17 mouse cellular contexts compared by ENCODE assay signal in genomic region chr9:108217936-108218543, GRCm38 (mm10). TPM values are rescaled to one million over a fixed set of nuclear protein-coding genes. Genes with fewer than 3 reads are reported as not detected.
DNase-seq lines count a peak whose midpoint lies in the region; ATAC-seq and TF ChIP-seq lines count a peak whose summit lies in the region.
"Had no signal": no experiment of that assay in that cellular context is flagged by ENCODE, and none has a peak within 500 bp of the region (broad histone marks: within the 10 kb centered on the region; RNA-seq: fewer than 3 reads in every experiment).

No protein-coding gene starts in this region.

- no peak for ATAC-seq in limb, embryonic 12.5 days (ENCODE audit: insufficient number of reproducible peaks, insufficient read depth, low FRiP score, low TSS enrichment, low read depth)
- ATAC-seq: forebrain, embryonic 16.5 days had no signal

- H3K4me3 ChIP-seq in limb, embryonic 12.5 days (replicated peaks), result no peak overlapping the region
- no peak overlapping the region for H3K4me3 ChIP-seq in limb, embryonic 10.5 days
- H3K4me3 ChIP-seq in myocyte, result no peak overlapping the region
- H3K4me3 ChIP-seq: forebrain, embryonic 10.5 days; liver, embryonic 15.5 days had no signal

- TF ChIP-seq POLR2A in myocyte (IDR thresholded peaks at IDR 0.05; ENCODE audit: insufficient read length, low read depth), result no peak

- H3K4me1 ChIP-seq in limb, embryonic 12.5 days (replicated peaks), result 0 out of 2 replicates have a peak, but pooled peaks cover 4% of the 10 kb centered on the region
- peaks cover 7% of the 10 kb centered on the region; the same call in 1 of the 2 replicates for H3K4me1 ChIP-seq in limb, embryonic 10.5 days

- H3K27ac ChIP-seq in limb, embryonic 12.5 days, result peak overlapping the region; percentile 57; the same call in 1 of the 2 replicates
- no peak overlapping the region for H3K27ac ChIP-seq in limb, embryonic 10.5 days
- H3K27ac ChIP-seq: forebrain, embryonic 10.5 days; liver, embryonic 15.5 days; macrophage had no signal

- peak; percentile 19 for DNase-seq in gastrocnemius, postnatal 25 days
- DNase-seq in gastrocnemius, postnatal 10 days, result no peak
- DNase-seq in limb, embryonic 10.5 days (ENCODE audit: low spot score), result no peak
- DNase-seq in kidney, postnatal 10 days, result peak; percentile 49
- no peak for DNase-seq in embryo, embryonic 11 days
- DNase-seq in urinary bladder, postnatal 10 days (ENCODE audit: low spot score), result no peak
- DNase-seq: adrenal gland, postnatal 36 days; cerebellum, adult 11 months; cerebellum, postnatal 10 days; liver had no signal

- H3K27me3 ChIP-seq in limb, embryonic 12.5 days, result no peaks in the 10 kb centered on the region
- H3K27me3 ChIP-seq in limb, embryonic 10.5 days (ENCODE audit: low read depth, poor library complexity, severe bottlenecking), result no peaks in the 10 kb centered on the region
- H3K27me3 ChIP-seq in myocyte (ENCODE audit: control insufficient read depth, insufficient read depth, insufficient read length), result no peaks in the 10 kb centered on the region
- H3K27me3 ChIP-seq: liver, embryonic 15.5 days had no signal

- H3ac ChIP-seq in myocyte (ENCODE audit: control insufficient read depth, insufficient read length), result no peak overlapping the region

- H3K9me3 ChIP-seq in limb, embryonic 12.5 days, result no peaks in the 10 kb centered on the region
- no peaks in the 10 kb centered on the region for H3K9me3 ChIP-seq in limb, embryonic 10.5 days (replicated peaks)
- H3K9me3 ChIP-seq: forebrain, embryonic 10.5 days; liver, embryonic 15.5 days had no signal

- H3K4me2 ChIP-seq in limb, embryonic 12.5 days, result no peak overlapping the region
- no peak overlapping the region for H3K4me2 ChIP-seq in myocyte (ENCODE audit: low read depth)
- H3K4me2 ChIP-seq: heart, embryonic 11.5 days; liver, embryonic 15.5 days had no signal

- peaks cover 31% of the 10 kb centered on the region for H3K36me3 ChIP-seq in limb, embryonic 12.5 days
- H3K36me3 ChIP-seq in limb, embryonic 10.5 days, result peaks cover 26% of the 10 kb centered on the region
- H3K36me3 ChIP-seq in myocyte (ENCODE audit: control insufficient read depth, insufficient read depth), result peaks cover 19% of the 10 kb centered on the region

- WGBS in limb, embryonic 12.5 days, result 72% methylated on average over 11 of the region's 11 CpGs
- WGBS in limb, embryonic 10.5 days, result 82% methylated on average over 11 of the region's 11 CpGs

- peaks cover 47% of the 10 kb centered on the region for H3K79me2 ChIP-seq in myocyte (ENCODE audit: control insufficient read depth, insufficient read depth)

- no peak overlapping the region for H3K9ac ChIP-seq in limb, embryonic 12.5 days (replicated peaks)
- H3K9ac ChIP-seq: liver, embryonic 15.5 days had no signal

TF ChIP-seq in myocyte, 11 proteins besides CTCF, POLR2A, EP300 and RAD21:
- TF ChIP-seq E2F4 (IDR thresholded peaks at IDR 0.05; ENCODE audit: insufficient read depth) (no peak), CEBPB (IDR thresholded peaks at IDR 0.05; ENCODE audit: insufficient read depth, poor library complexity, severe bottlenecking) (no peak), MYOG (IDR thresholded peaks at IDR 0.05; ENCODE audit: control insufficient read depth in 1 of 3, insufficient read depth in 1 of 3, insufficient read length in 2 of 3, low read depth in 2 of 3) (peak in 2 of 3 experiments; percentile 62 to 74), POLR2AphosphoS2 (IDR thresholded peaks at IDR 0.05; ENCODE audit: insufficient read length, low read depth) (no peak), MYOD1 (IDR thresholded peaks at IDR 0.05; ENCODE audit: control insufficient read depth in 1 of 3, insufficient read length in 2 of 3, low read depth in 2 of 3) (peak in 2 of 3 experiments; percentile 52 to 59), USF1 (IDR thresholded peaks at IDR 0.05; ENCODE audit: low read depth) (no peak), TCF12 (IDR thresholded peaks at IDR 0.05; ENCODE audit: insufficient read depth, poor library complexity, severe bottlenecking) (peak; percentile 26)
TF ChIP-seq in myocyte: peak in this region for 3.

RNA-seq across cellular contexts. Expression of gene Bsn, which starts 27.9 kb away (rescaled TPM):
- under 1 TPM; 0.05 to 0.08 TPM for total RNA-seq in gastrocnemius, postnatal 25 days (2021)
- total RNA-seq in gastrocnemius, postnatal 10 days (2021), result under 1 TPM; 0.47 to 0.54 TPM
- 1.1 and 1.2 TPM in 2 replicates for polyA plus RNA-seq in limb, embryonic 12.5 days (2016; fragmentation: Nextera tagmentation; extraction: Ambion mirVana)
- 1.7 TPM in 2 replicates for polyA plus RNA-seq in limb, embryonic 10.5 days (2016; fragmentation: Nextera tagmentation; extraction: Ambion mirVana)
- 0.56 TPM for polyA plus RNA-seq in myocyte (2012; fragmentation: generic; extraction: Trizol)

RNA-seq across cellular contexts. Expression of gene Dag1, which starts 45.7 kb away (rescaled TPM):
- total RNA-seq in gastrocnemius, postnatal 25 days (2021), result 100 to 1,000 TPM; 169 to 183 TPM
- total RNA-seq in gastrocnemius, postnatal 10 days (2021), result 100 to 1,000 TPM; 286 to 307 TPM
- 45.7 and 53.3 TPM in 2 replicates for polyA plus RNA-seq in limb, embryonic 12.5 days (2016; fragmentation: Nextera tagmentation; extraction: Ambion mirVana)
- 59.6 and 59.9 TPM in 2 replicates for polyA plus RNA-seq in limb, embryonic 10.5 days (2016; fragmentation: Nextera tagmentation; extraction: Ambion mirVana)
- 195 TPM for polyA plus RNA-seq in myocyte (2012; fragmentation: generic; extraction: Trizol)

Comparison
In these comparisons a context has a peak if more than half of its experiments do, and no peak if none do; other contexts are left out.
1. DNase-seq: peak in gastrocnemius, postnatal 25 days (single experiment) and kidney, postnatal 10 days (single experiment); none in gastrocnemius, postnatal 10 days (single experiment), limb, embryonic 10.5 days (single experiment), embryo, embryonic 11 days (single experiment) and urinary bladder, postnatal 10 days (single experiment).